Mouse (Mus musculus): ENCODE results near the gene Plekhg5.
A peak's percentile ranks its signal among the peaks of the same experiment; 100 is the strongest.

Plekhg5 gene

GRCm38 (mm10) chr4:152100541-152100940 lies 28.2 kb downstream of the Plekhg5 start:
- peak; percentile 90 for DNase-seq

- DNase-seq, result no peak
Measured at GRCm38 (mm10) chr4:152101081-152101653, 28.9 kb downstream of the Plekhg5 start.

GRCm38 (mm10) chr4:152101921-152102320 lies 29.6 kb downstream of the Plekhg5 start:
- no peak for DNase-seq

DNA sequence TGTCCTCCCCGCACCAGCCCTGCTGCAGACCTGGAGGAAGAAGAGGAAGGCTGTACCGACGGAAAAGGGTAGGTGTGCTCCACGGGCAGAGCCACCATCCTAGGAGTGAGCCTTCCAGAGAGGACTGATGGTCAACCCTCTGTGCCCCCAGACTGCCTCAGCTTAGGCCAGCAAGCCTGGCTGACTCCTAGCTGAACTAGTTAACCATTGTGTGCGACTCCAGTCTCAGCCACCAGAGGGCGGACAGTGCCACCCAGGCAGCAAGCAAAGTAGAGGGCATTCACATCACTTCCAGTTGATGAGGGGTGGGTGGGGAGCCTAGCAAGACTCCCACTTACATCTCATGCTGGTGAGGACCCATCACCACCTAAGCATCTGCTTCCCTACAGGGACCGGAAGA lies 30.7 kb downstream of the Plekhg5 start:
- peak; percentile 78 for DNase-seq

DNA sequence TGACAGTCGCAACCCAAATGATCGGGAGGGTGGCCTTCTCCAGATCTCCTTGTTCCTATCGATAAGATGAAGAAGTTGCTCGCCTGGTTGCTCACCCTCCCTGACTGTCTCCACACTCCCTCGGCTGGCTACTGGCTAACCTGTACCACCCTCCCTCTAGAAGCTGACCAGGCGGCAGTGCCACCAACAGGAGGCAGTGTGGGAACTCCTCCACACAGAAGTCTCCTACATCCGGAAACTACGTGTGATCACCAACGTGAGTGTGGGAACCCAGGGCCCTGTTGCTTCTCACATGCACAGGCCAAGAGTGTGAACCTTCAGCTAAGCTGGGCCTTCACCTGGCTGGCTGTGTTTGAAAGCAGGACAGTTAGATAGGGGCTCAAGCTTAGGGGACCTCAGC lies 34.4 kb downstream of the Plekhg5 start:
- DNase-seq, result no peak

- no peak for DNase-seq
Measured at GRCm38 (mm10) chr4:152107493-152107892, 35.2 kb downstream of the Plekhg5 start.

GRCm38 (mm10) chr4:152107971-152108509 lies 35.7 kb downstream of the Plekhg5 start:
- peak; percentile 78 for DNase-seq

- DNase-seq, result no peak
Measured at GRCm38 (mm10) chr4:152108673-152109072, 36.4 kb downstream of the Plekhg5 start.

DNA sequence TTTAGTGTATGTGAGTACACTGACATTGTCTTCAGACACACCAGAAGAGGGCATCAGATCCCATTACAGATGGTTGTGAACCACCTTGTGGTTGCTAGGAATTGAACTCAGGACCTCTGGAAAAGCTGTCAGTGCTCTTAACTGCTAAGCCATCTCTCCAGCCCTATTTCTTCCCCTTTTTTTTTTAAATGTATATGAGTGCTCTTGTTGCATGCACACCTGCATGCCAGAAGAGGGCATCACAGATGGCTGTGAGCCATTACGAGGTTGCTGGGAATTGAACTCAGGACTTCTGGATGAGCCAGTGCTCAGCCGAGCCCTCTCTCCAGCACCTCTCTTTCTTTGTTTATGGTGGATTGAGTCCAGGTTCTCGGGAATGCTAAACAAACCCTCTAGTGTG lies 37.2 kb downstream of the Plekhg5 start:
- no peak for DNase-seq

DNA sequence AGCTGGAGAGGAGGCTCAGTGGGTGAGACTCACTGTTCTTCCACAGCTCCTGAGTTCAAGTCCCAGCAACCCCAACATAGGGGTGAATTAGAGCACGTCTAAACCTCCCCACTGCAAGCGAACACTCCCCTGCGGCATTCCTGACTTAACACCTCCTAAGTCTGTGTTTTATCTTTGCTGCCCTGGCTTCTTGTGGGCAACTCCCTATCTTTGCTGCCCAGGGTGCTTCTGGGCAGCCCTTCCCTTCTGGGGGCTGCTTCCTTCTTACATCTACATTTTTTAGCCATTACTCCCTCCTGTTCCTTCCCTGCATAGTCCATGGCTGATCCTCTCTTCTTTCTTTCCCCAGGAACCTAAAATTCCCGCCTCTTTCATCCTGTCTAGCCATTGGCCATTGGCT lies 38.4 kb downstream of the Plekhg5 start:
- DNase-seq, result no peak

- no peak for DNase-seq
Measured at GRCm38 (mm10) chr4:152112329-152112728, 40.0 kb downstream of the Plekhg5 start.

DNA sequence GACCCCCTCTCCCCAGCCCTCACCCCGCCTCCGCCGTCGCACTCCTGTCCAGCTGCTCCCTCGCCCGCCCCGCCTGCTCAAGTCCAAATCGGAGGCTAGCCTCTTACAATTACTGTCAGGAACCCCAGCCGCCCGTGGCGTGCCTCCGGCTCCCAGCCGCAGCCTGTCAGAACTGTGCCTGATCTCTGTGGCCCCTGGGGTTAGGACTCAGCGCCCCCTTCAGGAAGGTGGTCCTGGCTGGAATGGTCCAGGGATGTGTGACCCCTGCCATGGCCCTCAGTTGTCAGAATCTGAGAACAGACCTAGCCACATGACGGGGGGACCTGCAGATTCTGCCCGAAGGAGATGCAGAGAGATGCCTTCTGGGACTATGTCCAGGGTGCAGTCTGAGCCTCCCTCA lies 41.8 kb downstream of the Plekhg5 start:
- DNase-seq, result no peak

- no peak for DNase-seq
Measured at GRCm38 (mm10) chr4:152115921-152116612, 43.8 kb downstream of the Plekhg5 start, which contains the start of gene Tnfrsf25. TSS of gene Tnfrsf25 (plus strand) at chr4:152115934.

GRCm38 (mm10) chr4:152117538-152117937 lies 45.2 kb downstream of the Plekhg5 start:
- no peak for DNase-seq

- peak; percentile 72 for DNase-seq
Measured at GRCm38 (mm10) chr4:152119396-152120292, 47.3 kb downstream of the Plekhg5 start.

DNA sequence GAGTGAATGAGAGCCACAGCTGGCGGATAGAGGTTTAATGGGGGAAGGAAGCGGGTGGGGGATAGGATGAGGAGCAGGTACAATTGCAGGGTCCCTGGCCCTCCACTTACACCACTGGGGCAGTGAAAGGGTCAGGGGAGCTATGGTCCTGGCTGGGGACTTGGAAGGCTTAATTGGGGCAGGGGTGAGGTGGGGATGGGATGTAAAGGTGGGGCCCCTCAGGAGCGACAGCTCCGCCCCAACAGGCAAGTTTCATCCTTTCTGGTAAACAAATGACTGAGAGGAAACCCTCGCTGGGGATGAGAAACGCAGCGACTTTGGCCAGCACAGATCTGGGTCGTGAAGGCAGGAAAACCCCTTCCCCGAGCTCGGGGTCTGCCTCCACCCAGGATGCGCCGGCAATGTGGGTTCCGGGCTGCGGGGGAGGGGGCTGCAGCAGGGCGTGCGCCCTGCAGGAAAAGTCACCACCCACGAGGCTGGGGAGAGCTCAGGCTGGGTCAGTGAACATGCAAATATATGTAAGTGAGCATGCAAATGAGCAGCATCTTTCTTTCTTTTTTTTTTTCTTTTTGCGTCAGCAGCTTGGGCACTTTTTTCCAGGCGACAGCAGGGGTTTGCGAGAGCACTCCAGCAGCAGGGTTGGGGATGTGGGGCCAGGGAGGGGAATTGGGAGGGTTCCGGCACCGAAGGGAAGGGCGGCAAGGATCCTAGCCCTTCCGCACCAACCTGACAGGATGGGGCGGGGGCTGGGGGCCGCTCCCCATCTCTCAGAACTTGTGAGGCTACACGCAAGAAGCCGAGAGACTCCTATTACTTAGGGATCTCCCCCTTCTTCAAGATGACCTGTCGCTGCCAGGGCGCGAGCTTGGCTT lies 48.2 kb downstream of the Plekhg5 start:
- peak; percentile 44 for DNase-seq

GRCm38 (mm10) chr4:152121183-152121505 lies 48.8 kb downstream of the Plekhg5 start:
- DNase-seq, result no peak

DNA sequence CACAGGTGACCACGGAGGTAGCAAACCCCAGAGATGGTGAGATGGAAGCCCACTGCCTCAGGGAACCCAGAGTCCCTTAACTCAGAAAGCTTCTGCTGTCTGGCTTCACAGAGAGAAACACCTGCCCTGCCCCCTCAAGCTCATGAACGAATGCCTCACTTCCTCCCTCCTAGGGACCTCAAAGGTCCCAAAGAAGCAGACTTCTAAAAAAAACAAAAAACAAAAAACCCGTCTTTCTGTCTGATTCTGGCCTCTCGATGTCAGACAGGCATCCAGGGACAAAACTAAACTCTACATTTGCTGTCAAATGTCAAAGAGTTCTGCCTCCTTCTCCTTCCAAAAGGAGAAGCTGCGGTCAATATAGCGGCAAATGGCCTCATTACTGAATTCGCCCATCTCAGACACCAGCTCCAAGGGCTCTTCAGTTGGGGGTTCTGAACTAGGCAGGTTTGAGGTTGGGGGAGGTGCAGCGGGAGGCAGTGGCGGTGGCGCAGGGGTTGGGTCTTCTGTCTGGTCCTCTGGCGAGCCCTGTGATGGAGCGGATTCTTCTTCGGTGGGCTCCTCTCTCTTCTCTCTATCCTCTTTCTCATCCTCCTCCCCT lies 52.2 kb downstream of the Plekhg5 start:
- no peak for DNase-seq

- DNase-seq, result peak; percentile 40
Measured at GRCm38 (mm10) chr4:152125161-152126025, 53.1 kb downstream of the Plekhg5 start.

- peak; percentile 36 for DNase-seq
Measured at GRCm38 (mm10) chr4:152126026-152126920, 54.0 kb downstream of the Plekhg5 start.

Data from right cerebral cortex, adult 18-20 months (tissue).